Mouse (Mus musculus): ENCODE data around the gene 9930022D16Rik. TPM values are rescaled to one million over a fixed set of nuclear protein-coding genes. Genes with fewer than 3 reads are reported as not detected.
A peak's percentile ranks its signal among the peaks of the same experiment; 100 is the strongest.

The 9930022D16Rik gene
- polyA plus RNA-seq (2012; ENCODE audit: insufficient read depth, low replicate concordance), result not detected in 2 replicates

DNA sequence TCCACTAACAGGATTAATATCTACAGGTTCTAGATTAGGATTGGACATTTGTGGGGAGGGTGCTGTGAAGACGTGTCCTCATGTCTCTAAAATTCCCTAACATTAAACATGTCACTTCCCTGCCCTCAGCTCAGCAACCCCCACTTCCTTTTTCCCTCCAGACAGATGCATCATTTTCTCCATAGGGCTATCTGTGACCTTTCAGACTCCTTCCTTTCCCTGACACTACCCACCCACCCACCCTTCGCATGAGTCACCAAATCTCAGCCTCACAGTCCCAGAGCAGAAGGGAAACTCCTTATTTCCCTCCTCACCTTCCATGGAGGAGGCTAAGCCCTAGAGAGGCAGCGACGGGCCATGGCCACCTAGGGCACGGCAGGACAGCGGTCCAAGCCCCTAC lies at the start of gene 9930022D16Rik:
TSS of gene 9930022D16Rik (plus strand) at position 301 of the 400 bp plus-strand sequence.
- Histone ChIP-seq H3K36me3 (replicated peaks; ENCODE audit: low read length) (no peaks in the 10 kb centered on the region), H3K4me1 (peaks cover 48% of the 10 kb centered on the region), H3K9me3 (peaks cover 6% of the 10 kb centered on the region), H3K27me3 (replicated peaks) (peaks cover 4% of the 10 kb centered on the region), H3K4me3 (replicated peaks) (peak within 1 kb of the TSS; percentile 40)
- TF ChIP-seq GATA1 (IDR thresholded peaks at IDR 0.05; ENCODE audit: borderline replicate concordance, low read length) (no peak), FLI1 (IDR thresholded peaks at IDR 0.05; ENCODE audit: low read length) (no peak)

DNA sequence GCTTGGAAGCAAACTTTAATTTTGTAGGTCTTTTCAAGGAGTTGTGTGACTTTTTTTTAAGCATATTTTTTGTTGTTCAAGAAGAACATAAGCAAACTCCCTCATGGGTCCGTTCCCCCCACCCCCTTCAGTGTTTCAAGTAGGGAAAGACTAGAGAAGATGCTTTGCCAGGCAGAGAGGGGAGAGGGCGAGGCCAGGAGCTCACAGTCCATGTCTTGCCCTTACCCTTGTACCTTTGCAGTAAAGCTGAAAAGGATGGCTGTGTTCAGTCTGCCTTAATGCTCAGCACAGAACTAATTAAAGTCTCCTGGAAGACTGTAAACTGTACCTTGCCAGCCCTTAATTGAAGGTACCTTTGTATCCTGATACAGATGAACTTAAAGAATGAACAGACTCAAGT lies 49.4 kb upstream of the 9930022D16Rik start:
- peaks cover 61% of the 10 kb centered on the region for H3K36me3 ChIP-seq (replicated peaks; ENCODE audit: low read length)
- H3K27me3 ChIP-seq (replicated peaks), result no peaks in the 10 kb centered on the region
- TF ChIP-seq GATA1 (IDR thresholded peaks at IDR 0.05; ENCODE audit: borderline replicate concordance, low read length) (no peak), FLI1 (IDR thresholded peaks at IDR 0.05; ENCODE audit: low read length) (no peak)
- H3K4me3 ChIP-seq (replicated peaks), result peak overlapping the region; percentile 97
- no peaks in the 10 kb centered on the region for H3K9me3 ChIP-seq
- H3K4me1 ChIP-seq, result peaks cover 79% of the 10 kb centered on the region

GRCm38 (mm10) chr11:109364881-109365280 lies 48.8 kb upstream of the 9930022D16Rik start:
- peaks cover 66% of the 10 kb centered on the region for H3K36me3 ChIP-seq (replicated peaks; ENCODE audit: low read length)
- H3K4me1 ChIP-seq, result peaks cover 79% of the 10 kb centered on the region
- no peaks in the 10 kb centered on the region for H3K9me3 ChIP-seq

GRCm38 (mm10) chr11:109365818-109366217 lies 47.9 kb upstream of the 9930022D16Rik start:
- TF ChIP-seq FLI1 (IDR thresholded peaks at IDR 0.05; ENCODE audit: low read length) (no peak), GATA1 (IDR thresholded peaks at IDR 0.05; ENCODE audit: borderline replicate concordance, low read length) (no peak)
- peaks cover 69% of the 10 kb centered on the region for H3K36me3 ChIP-seq (replicated peaks; ENCODE audit: low read length)
- peaks cover 79% of the 10 kb centered on the region for H3K4me1 ChIP-seq
- H3K9me3 ChIP-seq, result no peaks in the 10 kb centered on the region
- no peaks in the 10 kb centered on the region for H3K27me3 ChIP-seq (replicated peaks)
- peak overlapping the region; percentile 97 for H3K4me3 ChIP-seq (replicated peaks)

More at GRCm38 (mm10) chr11:109364881-109365280, 48.8 kb upstream of the 9930022D16Rik start:
- no peaks in the 10 kb centered on the region for H3K27me3 ChIP-seq (replicated peaks)
- TF ChIP-seq GATA1 (IDR thresholded peaks at IDR 0.05; ENCODE audit: borderline replicate concordance, low read length), result no peak
- no peak for TF ChIP-seq FLI1 (IDR thresholded peaks at IDR 0.05; ENCODE audit: low read length)
- peak overlapping the region; percentile 97 for H3K4me3 ChIP-seq (replicated peaks)

- TF ChIP-seq GATA1 (IDR thresholded peaks at IDR 0.05; ENCODE audit: borderline replicate concordance, low read length) (no peak), FLI1 (IDR thresholded peaks at IDR 0.05; ENCODE audit: low read length) (no peak)
- peak overlapping the region; percentile 80 for H3K4me3 ChIP-seq (replicated peaks)
- peaks cover 79% of the 10 kb centered on the region for H3K4me1 ChIP-seq
- H3K9me3 ChIP-seq, result no peaks in the 10 kb centered on the region
- peaks cover 78% of the 10 kb centered on the region for H3K36me3 ChIP-seq (replicated peaks; ENCODE audit: low read length)
- H3K27me3 ChIP-seq (replicated peaks), result no peaks in the 10 kb centered on the region
These were observed 46.7 kb upstream of the 9930022D16Rik start for GRCm38 (mm10) chr11:109366802-109367579.

DNA sequence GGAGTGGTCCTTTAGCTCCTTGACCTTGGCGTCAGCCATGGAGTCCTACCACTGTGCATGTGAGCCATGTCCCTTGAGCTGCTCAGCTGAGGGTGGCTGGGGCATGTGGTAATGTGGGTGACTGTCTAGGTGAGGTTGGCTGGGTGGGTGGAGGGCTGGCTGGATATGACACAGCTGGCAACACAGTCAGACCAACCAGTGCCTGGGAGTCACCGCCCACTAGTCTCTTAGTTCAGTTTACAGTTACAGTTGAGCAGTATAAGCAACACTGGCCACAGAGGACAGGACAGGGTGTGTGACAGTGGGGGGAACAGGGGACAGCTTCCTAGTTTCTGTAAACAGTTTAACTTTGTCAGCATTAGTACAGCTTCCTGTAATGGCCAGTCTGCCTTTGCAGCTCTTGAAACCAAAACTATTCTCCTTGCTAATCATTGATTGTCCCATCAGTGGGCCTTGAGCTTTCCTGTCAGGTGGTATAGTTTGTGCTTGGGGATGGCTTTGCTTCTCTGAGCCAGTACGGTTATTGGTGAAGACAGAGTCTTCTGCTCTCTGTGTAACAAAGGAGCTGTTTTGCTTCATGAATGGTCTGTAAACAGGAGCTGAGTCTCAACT lies 44.6 kb upstream of the 9930022D16Rik start:
- peaks cover 93% of the 10 kb centered on the region for H3K4me1 ChIP-seq
- peaks cover 94% of the 10 kb centered on the region for H3K36me3 ChIP-seq (replicated peaks; ENCODE audit: low read length)
- no peaks in the 10 kb centered on the region for H3K9me3 ChIP-seq
- H3K27me3 ChIP-seq (replicated peaks), result no peaks in the 10 kb centered on the region
- no peak for TF ChIP-seq FLI1 (IDR thresholded peaks at IDR 0.05; ENCODE audit: low read length)
- no peak for TF ChIP-seq GATA1 (IDR thresholded peaks at IDR 0.05; ENCODE audit: borderline replicate concordance, low read length)
- peak overlapping the region; percentile 90 for H3K4me3 ChIP-seq (replicated peaks)

DNA sequence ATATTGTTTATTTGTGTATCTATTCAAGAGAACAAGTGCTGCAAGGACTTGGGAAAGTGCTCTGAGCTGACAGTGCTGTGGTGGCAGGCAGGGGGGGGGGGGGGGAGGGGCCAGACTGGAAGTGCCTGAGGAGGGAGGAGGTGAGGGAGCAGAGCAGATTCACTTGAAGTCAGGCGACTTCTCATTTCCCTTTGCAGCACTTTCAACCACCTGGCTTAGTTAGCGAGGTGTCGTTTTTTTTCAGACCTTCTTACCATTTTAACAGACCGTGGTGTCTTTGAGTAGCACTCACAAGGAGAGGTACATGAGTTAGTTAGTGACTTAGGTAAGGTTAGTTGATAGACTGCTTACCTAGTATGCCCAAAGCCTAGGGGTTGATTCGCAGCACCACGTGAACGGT lies 38.3 kb upstream of the 9930022D16Rik start:
- Histone ChIP-seq H3K36me3 (replicated peaks; ENCODE audit: low read length) (peaks cover 69% of the 10 kb centered on the region), H3K9me3 (no peaks in the 10 kb centered on the region), H3K4me3 (replicated peaks) (no peak overlapping the region), H3K4me1 (peaks cover 85% of the 10 kb centered on the region), H3K27me3 (replicated peaks) (no peaks in the 10 kb centered on the region)
- TF ChIP-seq FLI1 (IDR thresholded peaks at IDR 0.05; ENCODE audit: low read length) (no peak), GATA1 (IDR thresholded peaks at IDR 0.05; ENCODE audit: borderline replicate concordance, low read length) (no peak)

GRCm38 (mm10) chr11:109376484-109377143 lies 37.1 kb upstream of the 9930022D16Rik start:
- H3K4me3 ChIP-seq (replicated peaks), result peak overlapping the region; percentile 66
- peaks cover 77% of the 10 kb centered on the region for H3K4me1 ChIP-seq
- peaks cover 68% of the 10 kb centered on the region for H3K36me3 ChIP-seq (replicated peaks; ENCODE audit: low read length)
- no peaks in the 10 kb centered on the region for H3K27me3 ChIP-seq (replicated peaks)
- TF ChIP-seq GATA1 (IDR thresholded peaks at IDR 0.05; ENCODE audit: borderline replicate concordance, low read length), result no peak
- TF ChIP-seq FLI1 (IDR thresholded peaks at IDR 0.05; ENCODE audit: low read length), result no peak
- H3K9me3 ChIP-seq, result no peaks in the 10 kb centered on the region

DNA sequence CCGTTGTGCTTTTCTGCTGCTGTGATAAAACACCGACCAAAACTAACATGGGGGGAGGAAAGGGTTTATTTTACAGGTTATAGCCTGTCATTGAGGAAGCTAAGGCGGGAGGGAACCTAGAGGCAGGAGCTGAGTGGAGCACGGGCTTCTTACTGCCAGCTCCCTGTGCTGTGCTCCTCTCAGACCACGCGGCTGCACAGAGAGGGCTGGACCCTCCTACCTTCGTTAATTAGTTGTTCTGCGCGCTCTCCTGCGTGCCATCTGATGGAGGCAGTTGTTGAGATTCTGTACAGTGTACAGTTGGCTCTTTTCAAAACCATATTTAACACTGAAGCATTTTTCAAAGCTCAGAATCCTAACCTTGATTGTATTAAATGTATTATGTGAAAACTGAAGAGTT lies 36.2 kb upstream of the 9930022D16Rik start:
- H3K9me3 ChIP-seq, result no peaks in the 10 kb centered on the region
- peaks cover 74% of the 10 kb centered on the region for H3K4me1 ChIP-seq
- H3K27me3 ChIP-seq (replicated peaks), result no peaks in the 10 kb centered on the region
- peak overlapping the region; percentile 69 for H3K4me3 ChIP-seq (replicated peaks)
- TF ChIP-seq GATA1 (IDR thresholded peaks at IDR 0.05; ENCODE audit: borderline replicate concordance, low read length) (no peak), FLI1 (IDR thresholded peaks at IDR 0.05; ENCODE audit: low read length) (no peak)
- H3K36me3 ChIP-seq (replicated peaks; ENCODE audit: low read length), result peaks cover 67% of the 10 kb centered on the region
